Mouse (Mus musculus): ENCODE results near the gene Il4. TPM values are rescaled to one million over a fixed set of nuclear protein-coding genes. Genes with fewer than 3 reads are reported as not detected.

Gene Il4
- polyA plus RNA-seq, 1 experiment from 2014 or later: 0.45 TPM

DNA sequence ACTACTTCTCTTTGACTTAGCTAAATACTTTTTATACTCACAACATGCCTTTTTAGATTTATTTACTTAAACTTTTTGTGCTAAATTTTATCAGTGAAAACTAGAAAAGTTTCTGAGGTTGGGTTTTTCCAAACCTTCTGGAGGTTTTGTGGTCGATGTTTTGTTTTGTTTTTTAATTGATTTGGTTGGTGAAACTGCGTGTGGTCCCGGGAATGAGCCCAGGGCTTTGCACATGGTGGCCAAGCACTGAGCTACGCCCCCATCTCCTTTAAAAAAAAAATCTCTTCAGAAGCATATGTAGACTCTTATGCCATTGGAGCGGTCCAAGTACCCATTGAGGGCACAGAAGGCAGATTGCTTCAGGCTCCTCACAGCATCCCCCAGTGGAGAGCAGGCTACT lies 27.4 kb downstream of the Il4 start:
- no peak overlapping the region for H3K4me3 ChIP-seq (ENCODE audit: low read depth, low read length)
- no peaks in the 10 kb centered on the region for H3K4me1 ChIP-seq (replicated peaks; ENCODE audit: control insufficient read depth, insufficient read depth)
- no peak for DNase-seq (ENCODE audit: low spot score)
- H3K36me3 ChIP-seq (ENCODE audit: control insufficient read depth, insufficient read depth, low read length): 0 out of 2 replicates have a peak, but pooled peaks cover 3% of the 10 kb centered on the region
- H3K9ac ChIP-seq (ENCODE audit: low read length): no peak overlapping the region
- no peak for TF ChIP-seq CTCF (IDR thresholded peaks at IDR 0.05; ENCODE audit: low read depth)
- no peak for TF ChIP-seq EP300 (optimal IDR thresholded peaks at IDR 0.05)
- no peak for ATAC-seq (ENCODE audit: low FRiP score, low TSS enrichment)
- no peaks in the 10 kb centered on the region for H3K27me3 ChIP-seq (ENCODE audit: control insufficient read depth, insufficient read depth, low read length)
- H3K4me2 ChIP-seq (replicated peaks; ENCODE audit: low read depth): no peak overlapping the region
- H3K9me3 ChIP-seq (ENCODE audit: control insufficient read depth, low read length): no peaks in the 10 kb centered on the region
- WGBS: 95% methylated on average over 5 of the region's 5 CpGs
- no peak overlapping the region for H3K27ac ChIP-seq (replicated peaks)

DNA sequence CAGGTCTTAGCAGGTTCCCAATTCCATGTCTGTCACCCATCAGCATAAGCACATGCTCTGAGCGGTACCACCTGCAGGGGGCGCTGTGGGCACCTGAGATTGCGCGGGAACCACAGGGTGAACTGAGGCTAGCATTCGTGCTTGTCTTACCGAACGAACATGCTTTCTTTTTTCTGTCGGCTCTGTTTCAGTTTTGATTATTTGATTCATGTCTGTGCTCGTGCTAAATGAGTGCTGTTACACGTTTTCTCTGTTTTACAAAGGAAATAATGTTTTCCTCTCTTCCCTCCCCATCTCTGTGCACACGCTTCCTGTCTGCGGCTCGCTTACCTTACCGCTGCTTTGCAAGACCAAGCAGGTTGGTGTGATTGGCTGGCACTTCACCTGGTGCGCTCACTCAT lies 28.1 kb downstream of the Il4 start:
- H3K9me3 ChIP-seq (ENCODE audit: control insufficient read depth, low read length): no peaks in the 10 kb centered on the region
- H3K27ac ChIP-seq (replicated peaks): no peak overlapping the region
- H3K36me3 ChIP-seq (ENCODE audit: control insufficient read depth, insufficient read depth, low read length): 0 out of 2 replicates have a peak, but pooled peaks cover 3% of the 10 kb centered on the region
- H3K4me3 ChIP-seq (ENCODE audit: low read depth, low read length): no peak overlapping the region
- DNase-seq (ENCODE audit: low spot score): peak; percentile 40
- TF ChIP-seq CTCF (IDR thresholded peaks at IDR 0.05; ENCODE audit: low read depth) (peak; percentile 74), EP300 (optimal IDR thresholded peaks at IDR 0.05) (no peak)
- no peak overlapping the region for H3K9ac ChIP-seq (ENCODE audit: low read length)
- no peak overlapping the region for H3K4me2 ChIP-seq (replicated peaks; ENCODE audit: low read depth)
- H3K4me1 ChIP-seq (replicated peaks; ENCODE audit: control insufficient read depth, insufficient read depth): no peaks in the 10 kb centered on the region
- H3K27me3 ChIP-seq (ENCODE audit: control insufficient read depth, insufficient read depth, low read length): no peaks in the 10 kb centered on the region
- WGBS: 48% methylated on average over 15 of the region's 15 CpGs
- ATAC-seq (ENCODE audit: low FRiP score, low TSS enrichment): no peak

DNA sequence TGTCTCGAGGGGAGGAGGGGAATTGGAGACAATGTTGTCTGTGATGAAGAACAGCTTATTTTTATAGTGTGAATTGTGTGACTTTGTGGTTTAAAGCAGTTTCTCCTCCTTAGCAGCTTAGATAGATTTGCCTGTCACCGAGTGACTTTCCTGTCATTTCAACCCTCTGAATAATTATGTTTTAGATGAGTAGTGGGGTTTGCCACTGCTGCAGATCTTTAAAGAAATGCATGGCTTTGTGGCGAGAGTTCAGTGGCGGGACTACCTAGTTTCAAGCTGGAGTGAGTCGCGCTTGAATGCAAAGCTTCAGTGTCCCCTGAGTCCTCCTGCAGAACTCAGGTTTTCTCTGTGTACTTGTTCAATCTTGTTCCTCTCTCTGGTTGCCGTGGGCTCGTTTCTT lies 30.2 kb downstream of the Il4 start:
- no peak for ATAC-seq (ENCODE audit: low FRiP score, low TSS enrichment)
- 75% methylated on average over 8 of the region's 8 CpGs for WGBS

GRCm38 (mm10) chr11:53585510-53585909 lies 33.0 kb downstream of the Il4 start:
- Histone ChIP-seq H3K36me3 (ENCODE audit: control insufficient read depth, insufficient read depth, low read length) (peaks cover 10% of the 10 kb centered on the region; the same call in 1 of the 2 replicates), H3K9ac (ENCODE audit: low read length) (no peak overlapping the region), H3K27ac (replicated peaks) (no peak overlapping the region), H3K4me2 (replicated peaks; ENCODE audit: low read depth) (no peak overlapping the region), H3K4me3 (ENCODE audit: low read depth, low read length) (no peak overlapping the region), H3K9me3 (ENCODE audit: control insufficient read depth, low read length) (no peaks in the 10 kb centered on the region), H3K4me1 (replicated peaks; ENCODE audit: control insufficient read depth, insufficient read depth) (no peaks in the 10 kb centered on the region), H3K27me3 (ENCODE audit: control insufficient read depth, insufficient read depth, low read length) (no peaks in the 10 kb centered on the region)
- ATAC-seq (ENCODE audit: low FRiP score, low TSS enrichment) (no peak), DNase-seq (ENCODE audit: low spot score) (no peak)
- TF ChIP-seq CTCF (IDR thresholded peaks at IDR 0.05; ENCODE audit: low read depth) (no peak), EP300 (optimal IDR thresholded peaks at IDR 0.05) (no peak)
- 91% methylated on average over 6 of the region's 6 CpGs for WGBS

More for the DNA sequence above, 30.2 kb downstream of the Il4 start:
- H3K4me2 ChIP-seq (replicated peaks; ENCODE audit: low read depth): no peak overlapping the region
- no peak for DNase-seq (ENCODE audit: low spot score)
- H3K27me3 ChIP-seq (ENCODE audit: control insufficient read depth, insufficient read depth, low read length): no peaks in the 10 kb centered on the region
- H3K27ac ChIP-seq (replicated peaks): no peak overlapping the region
- TF ChIP-seq EP300 (optimal IDR thresholded peaks at IDR 0.05) (no peak), CTCF (IDR thresholded peaks at IDR 0.05; ENCODE audit: low read depth) (no peak)
- H3K9ac ChIP-seq (ENCODE audit: low read length): no peak overlapping the region
- no peaks in the 10 kb centered on the region for H3K9me3 ChIP-seq (ENCODE audit: control insufficient read depth, low read length)
- H3K36me3 ChIP-seq (ENCODE audit: control insufficient read depth, insufficient read depth, low read length): peaks cover 7% of the 10 kb centered on the region; the same call in 1 of the 2 replicates
- no peaks in the 10 kb centered on the region for H3K4me1 ChIP-seq (replicated peaks; ENCODE audit: control insufficient read depth, insufficient read depth)
- H3K4me3 ChIP-seq (ENCODE audit: low read depth, low read length): no peak overlapping the region

GRCm38 (mm10) chr11:53584849-53585248 lies 33.6 kb downstream of the Il4 start:
- no peaks in the 10 kb centered on the region for H3K27me3 ChIP-seq (ENCODE audit: control insufficient read depth, insufficient read depth, low read length)
- no peak overlapping the region for H3K4me2 ChIP-seq (replicated peaks; ENCODE audit: low read depth)
- 55% methylated on average over 3 of the region's 3 CpGs for WGBS
- no peak overlapping the region for H3K27ac ChIP-seq (replicated peaks)
- no peak for TF ChIP-seq EP300 (optimal IDR thresholded peaks at IDR 0.05)
- peak; percentile 79 for TF ChIP-seq CTCF (IDR thresholded peaks at IDR 0.05; ENCODE audit: low read depth)
- DNase-seq (ENCODE audit: low spot score) (peak; percentile 23), ATAC-seq (ENCODE audit: low FRiP score, low TSS enrichment) (no peak)
- no peaks in the 10 kb centered on the region for H3K4me1 ChIP-seq (replicated peaks; ENCODE audit: control insufficient read depth, insufficient read depth)
- no peak overlapping the region for H3K9ac ChIP-seq (ENCODE audit: low read length)
- H3K36me3 ChIP-seq (ENCODE audit: control insufficient read depth, insufficient read depth, low read length): peaks cover 10% of the 10 kb centered on the region; the same call in 1 of the 2 replicates
- no peaks in the 10 kb centered on the region for H3K9me3 ChIP-seq (ENCODE audit: control insufficient read depth, low read length)
- H3K4me3 ChIP-seq (ENCODE audit: low read depth, low read length): no peak overlapping the region

- Histone ChIP-seq H3K36me3 (ENCODE audit: control insufficient read depth, insufficient read depth, low read length) (peaks cover 17% of the 10 kb centered on the region), H3K4me1 (replicated peaks; ENCODE audit: control insufficient read depth, insufficient read depth) (no peaks in the 10 kb centered on the region), H3K4me3 (ENCODE audit: low read depth, low read length) (no peak overlapping the region), H3K9me3 (ENCODE audit: control insufficient read depth, low read length) (no peaks in the 10 kb centered on the region), H3K9ac (ENCODE audit: low read length) (no peak overlapping the region), H3K4me2 (replicated peaks; ENCODE audit: low read depth) (no peak overlapping the region), H3K27me3 (ENCODE audit: control insufficient read depth, insufficient read depth, low read length) (no peaks in the 10 kb centered on the region), H3K27ac (replicated peaks) (no peak overlapping the region)
- TF ChIP-seq EP300 (optimal IDR thresholded peaks at IDR 0.05): no peak
- peak; percentile 62 for TF ChIP-seq CTCF (IDR thresholded peaks at IDR 0.05; ENCODE audit: low read depth)
- WGBS: 55% methylated on average over 10 of the region's 10 CpGs
- ATAC-seq (ENCODE audit: low FRiP score, low TSS enrichment) (no peak), DNase-seq (ENCODE audit: low spot score) (no peak)
These were observed 35.3 kb downstream of the Il4 start for GRCm38 (mm10) chr11:53583151-53583550.

All from stomach, postnatal 0 days (tissue).